Mouse (Mus musculus) lung, postnatal 25 days (tissue): ENCODE data around the gene Ptk7.

Source experiments
- DNase-seq: peaks from one replicate; pipeline ENCODE4 v3.0.0; 2022; ENCODE audit warnings: low spot score

Gene Ptk7

DNA sequence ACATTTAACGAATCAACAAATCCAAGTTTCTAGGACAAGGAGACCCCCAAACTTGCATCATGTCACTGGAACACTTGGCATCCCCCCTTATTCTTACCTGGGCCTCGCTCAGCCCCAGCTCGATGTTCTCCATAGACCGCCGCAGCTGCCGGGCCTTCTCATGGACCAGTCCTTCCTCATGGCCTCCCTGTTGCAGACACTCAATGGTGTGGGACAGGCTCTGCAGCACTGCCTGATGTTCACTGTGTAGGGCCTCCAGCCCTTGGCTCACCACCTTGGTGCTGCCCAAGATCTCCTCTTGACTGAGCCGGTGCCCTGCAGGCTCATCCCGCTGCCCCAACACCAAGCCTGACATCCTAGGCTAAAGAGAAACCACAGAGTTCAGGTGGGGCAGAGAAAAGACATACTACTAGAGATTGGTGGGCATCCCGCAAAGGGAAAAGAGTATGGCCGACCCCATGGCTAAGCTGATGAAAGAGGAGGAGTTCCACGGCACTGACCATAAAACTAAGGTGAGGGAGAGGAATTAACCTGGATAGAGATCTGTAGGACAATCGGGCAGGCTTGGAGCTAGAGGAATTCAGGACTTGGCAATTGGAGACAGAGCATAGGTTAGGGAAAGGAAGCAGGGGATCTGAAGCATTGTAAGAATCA lies 15.0 kb upstream of the Ptk7 start:
- no peak for DNase-seq

DNA sequence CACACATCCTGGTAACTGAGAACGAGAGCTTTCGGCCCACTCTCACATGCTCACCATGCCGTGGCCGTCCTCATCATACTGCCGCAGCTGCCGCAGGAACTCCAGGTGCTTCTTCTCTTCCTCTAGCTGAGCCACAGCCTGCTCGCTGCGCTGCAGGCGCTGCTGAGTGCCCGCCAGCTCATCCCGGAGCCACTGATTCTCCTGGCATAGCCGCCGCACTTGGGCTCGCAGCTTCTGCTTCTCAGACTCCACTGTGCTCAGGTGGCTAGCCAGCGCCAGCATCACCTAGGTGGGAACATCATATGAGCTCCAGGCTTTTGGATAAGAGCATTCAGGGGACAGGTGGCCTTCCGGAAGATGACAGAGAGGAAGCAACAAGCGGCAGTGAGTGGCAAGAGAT lies 12.8 kb upstream of the Ptk7 start:
- DNase-seq, result no peak

GRCm38 (mm10) chr17:46639929-46640328 lies 10.6 kb upstream of the Ptk7 start:
- no peak for DNase-seq

GRCm38 (mm10) chr17:46636831-46637523 lies 7.7 kb upstream of the Ptk7 start:
- DNase-seq, result peak; percentile 76

DNA sequence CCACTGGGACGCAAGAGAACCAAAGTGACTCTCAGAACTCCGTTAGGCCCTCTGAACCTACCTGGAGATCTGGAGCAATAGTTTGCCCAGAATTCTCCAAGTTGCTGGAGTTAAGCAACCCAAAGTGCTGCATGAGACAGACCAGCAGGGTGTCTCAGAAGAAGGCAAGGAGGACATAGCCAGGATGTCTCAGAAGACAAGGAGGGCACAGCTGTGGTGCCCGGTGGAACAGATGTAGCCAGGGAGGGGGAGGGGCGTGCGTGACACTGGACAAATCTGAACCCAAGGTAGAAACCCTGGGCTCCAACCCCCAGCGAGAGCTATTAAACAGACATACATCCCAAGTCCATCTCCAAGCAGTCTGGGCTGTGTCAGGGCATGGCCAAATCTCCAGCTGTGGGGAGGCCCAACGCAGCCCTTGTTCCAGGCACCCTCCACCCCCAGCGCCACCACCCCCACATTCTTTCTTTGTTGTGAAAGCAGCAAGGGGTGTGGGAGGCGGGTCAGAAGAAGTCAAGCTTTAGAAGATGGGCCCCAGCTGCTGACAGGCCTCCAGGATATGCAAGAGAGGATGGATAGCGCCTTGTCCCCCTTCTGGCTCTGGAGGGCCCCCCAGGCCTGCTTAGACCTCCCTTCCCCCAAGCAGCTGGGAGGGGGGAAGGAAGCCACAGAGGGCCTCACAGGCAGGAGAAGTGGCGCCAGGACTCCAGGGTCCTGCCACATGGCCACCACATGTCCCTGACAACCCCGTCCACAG lies 559 bp upstream of the Ptk7 start:
- DNase-seq, result peak; percentile 71

GRCm38 (mm10) chr17:46628471-46628790 lies 873 bp downstream of the Ptk7 start:
- no peak for DNase-seq

DNA sequence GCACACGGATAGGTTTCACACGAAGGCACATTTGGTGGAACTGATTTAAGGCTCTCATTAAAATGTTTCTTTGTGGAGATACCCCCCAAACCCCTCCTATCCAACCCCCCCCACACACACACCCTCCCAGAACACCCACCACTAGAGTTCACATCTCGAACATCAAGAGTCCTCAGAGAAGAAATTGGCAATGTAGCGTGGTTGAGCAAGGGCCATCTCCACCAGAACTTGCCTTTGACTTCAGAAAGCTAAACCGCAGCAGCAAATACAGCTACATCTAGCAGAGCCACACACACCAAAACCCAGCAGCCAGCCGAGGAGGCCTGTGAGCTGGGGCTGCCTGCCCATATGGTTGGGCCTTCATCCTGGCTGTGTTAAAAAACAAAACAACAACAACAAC lies 1.9 kb downstream of the Ptk7 start:
- no peak for DNase-seq

- DNase-seq, result no peak
These were observed 4.7 kb downstream of the Ptk7 start for GRCm38 (mm10) chr17:46624598-46624997.

DNA sequence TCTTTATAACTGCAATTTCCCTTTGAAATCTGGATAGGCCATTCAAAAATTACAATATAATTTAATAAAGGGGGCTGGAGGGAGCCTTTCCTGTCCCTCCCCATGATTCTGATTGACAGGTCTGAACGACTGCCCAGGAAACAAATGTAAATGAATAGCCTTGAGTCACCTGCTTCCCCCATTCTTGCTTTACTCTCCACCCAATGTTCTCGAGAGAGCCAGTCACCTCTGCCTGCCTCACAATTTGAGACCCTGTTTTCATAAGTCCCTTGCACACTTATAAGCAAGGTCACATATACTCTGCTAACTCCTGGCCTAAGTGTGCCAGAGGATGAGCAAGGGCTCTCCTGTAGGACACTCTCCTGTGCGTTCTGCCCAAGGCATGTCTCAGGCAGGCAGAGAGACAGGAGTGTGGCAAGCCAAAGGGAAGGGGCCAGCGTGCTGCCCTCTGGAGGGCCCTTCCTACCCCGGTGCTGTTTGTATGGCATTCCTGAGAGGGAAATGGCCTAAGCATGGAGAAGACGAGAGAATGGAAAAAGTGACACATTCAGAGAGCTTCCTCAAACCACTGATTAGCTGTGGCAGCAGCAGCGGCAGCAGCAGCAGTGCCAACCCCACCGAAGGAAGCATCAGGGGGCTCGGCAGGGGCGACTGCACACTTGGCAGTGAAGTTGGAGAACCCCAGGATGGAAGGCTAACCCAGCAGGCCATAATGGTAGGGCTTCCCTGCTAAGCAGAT lies 5.3 kb downstream of the Ptk7 start:
- DNase-seq, result peak; percentile 48

- no peak for DNase-seq
These were observed 7.0 kb downstream of the Ptk7 start for GRCm38 (mm10) chr17:46622269-46622668.

DNA sequence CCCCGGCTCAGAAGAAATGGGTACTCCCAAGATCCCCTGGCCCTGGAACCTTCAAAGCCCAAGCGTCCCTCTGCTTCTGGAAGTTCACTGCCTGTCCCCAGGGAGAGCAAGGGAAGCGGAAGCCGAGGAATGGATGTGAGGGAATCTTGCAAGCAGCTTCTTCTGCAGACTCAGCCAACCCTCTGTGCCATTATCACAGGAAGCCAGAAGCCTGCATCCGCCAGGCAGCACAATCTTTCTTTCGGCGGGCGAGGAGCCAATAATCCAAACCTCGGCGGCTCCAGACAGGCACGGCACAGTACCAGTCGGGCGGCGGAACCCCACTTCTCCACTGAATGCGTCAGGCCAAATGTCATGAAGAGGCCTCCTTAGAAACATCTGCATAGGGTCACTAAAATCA lies 8.0 kb downstream of the Ptk7 start:
- DNase-seq, result peak; percentile 36

DNA sequence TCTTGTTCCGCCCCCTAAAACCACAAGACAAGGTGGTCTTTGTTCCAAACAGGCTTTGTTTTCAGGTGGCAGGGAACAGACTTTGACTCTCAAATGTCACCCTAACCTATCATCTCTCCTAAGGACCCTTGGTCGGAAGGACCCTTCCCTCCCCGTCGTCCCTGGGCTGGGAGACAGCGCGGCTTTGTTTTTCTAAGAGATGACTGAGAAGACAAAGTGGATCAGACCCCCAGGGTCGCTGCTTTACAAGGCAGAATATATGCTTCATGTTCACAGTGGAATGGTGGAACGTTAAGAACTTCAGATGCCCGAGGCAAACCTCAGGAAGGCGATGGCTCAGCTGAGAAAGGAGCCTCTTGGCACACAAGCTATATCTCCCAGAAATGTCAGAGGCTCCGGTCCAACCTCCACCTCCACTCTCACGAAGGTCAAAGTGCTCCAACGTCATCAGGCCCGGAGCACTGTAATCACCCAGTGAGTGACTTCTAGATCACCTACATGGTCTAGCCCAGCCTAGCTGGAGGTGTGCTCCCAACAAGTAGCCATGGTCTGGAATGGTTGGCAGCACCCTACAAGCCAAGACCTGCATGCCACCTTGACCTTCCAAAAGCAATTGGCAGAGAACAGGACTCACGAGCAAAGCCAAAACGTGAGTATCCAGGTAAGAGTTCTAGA lies 9.5 kb downstream of the Ptk7 start:
- DNase-seq, result no peak

DNA sequence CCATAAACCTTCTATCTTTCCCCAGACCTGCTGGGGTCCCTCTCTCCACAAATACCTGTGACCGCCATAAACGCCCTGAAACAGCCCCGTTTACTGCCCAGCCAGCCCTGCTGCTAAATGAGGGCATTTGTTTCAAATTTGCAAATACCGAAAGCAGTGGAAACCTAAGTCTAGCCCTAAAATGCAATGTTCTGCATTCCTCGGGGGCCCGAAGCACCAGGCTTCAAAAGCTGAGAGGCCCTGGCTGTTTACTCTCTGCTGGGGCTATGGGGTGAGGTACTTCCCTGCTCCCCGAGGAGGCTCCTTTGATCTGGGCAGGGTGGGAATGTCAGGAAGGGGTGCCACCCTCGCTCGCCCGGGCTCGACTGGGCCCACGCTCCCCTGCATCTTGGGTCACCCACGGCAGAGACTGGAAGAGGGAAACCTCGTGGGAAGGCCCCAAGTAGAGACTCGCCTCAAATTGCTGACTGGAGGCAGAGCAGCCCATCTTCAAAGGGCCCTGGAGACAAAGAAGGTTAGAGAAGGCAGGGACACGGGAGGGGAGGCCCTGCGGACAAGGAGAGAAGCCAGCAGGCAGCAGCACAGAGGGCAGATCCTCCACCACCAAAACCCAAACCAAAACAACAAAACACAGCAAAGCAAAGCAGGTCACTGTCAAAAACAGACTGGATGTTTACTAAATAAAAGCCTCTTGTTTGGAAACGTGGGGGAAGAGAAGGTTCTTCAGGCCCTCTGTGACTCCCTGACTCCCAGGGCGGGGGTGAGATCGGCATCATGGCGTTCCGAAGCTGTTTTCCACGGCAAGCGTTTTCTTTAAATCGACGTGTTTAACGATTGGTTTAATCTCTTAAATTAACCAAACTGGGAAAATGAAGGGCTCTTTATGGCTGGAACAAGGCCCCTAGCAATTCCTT lies 10.3 kb downstream of the Ptk7 start:
- no peak for DNase-seq

GRCm38 (mm10) chr17:46618394-46618768 lies 10.9 kb downstream of the Ptk7 start:
- DNase-seq, result no peak

- DNase-seq, result no peak
These were observed 11.5 kb downstream of the Ptk7 start for GRCm38 (mm10) chr17:46617799-46618198.

GRCm38 (mm10) chr17:46613229-46613628 lies 16.1 kb downstream of the Ptk7 start:
- no peak for DNase-seq

DNA sequence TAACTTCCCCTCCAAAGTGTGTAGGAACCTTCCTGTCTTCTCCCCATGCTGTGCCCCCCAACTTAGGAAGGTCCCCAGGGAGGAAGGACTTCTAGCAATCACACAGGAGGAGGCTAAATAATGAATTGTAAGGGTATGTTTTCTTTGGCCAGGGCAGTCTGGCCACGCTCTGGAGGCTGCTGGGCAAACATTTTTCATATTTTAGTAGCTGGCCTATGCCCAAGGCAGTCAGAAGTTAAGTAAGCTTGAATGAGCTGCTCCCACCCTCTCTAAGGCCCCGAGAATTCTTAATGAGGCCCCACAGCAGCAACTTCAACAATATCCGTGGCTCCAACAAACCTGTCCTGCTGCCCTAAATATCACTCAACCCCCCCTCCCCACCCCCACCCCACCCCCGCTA lies 16.5 kb downstream of the Ptk7 start:
- DNase-seq, result no peak

GRCm38 (mm10) chr17:46612189-46612588 lies 17.1 kb downstream of the Ptk7 start:
- no peak for DNase-seq

- DNase-seq, result no peak
These were observed 18.0 kb downstream of the Ptk7 start for GRCm38 (mm10) chr17:46611316-46611715.

DNA sequence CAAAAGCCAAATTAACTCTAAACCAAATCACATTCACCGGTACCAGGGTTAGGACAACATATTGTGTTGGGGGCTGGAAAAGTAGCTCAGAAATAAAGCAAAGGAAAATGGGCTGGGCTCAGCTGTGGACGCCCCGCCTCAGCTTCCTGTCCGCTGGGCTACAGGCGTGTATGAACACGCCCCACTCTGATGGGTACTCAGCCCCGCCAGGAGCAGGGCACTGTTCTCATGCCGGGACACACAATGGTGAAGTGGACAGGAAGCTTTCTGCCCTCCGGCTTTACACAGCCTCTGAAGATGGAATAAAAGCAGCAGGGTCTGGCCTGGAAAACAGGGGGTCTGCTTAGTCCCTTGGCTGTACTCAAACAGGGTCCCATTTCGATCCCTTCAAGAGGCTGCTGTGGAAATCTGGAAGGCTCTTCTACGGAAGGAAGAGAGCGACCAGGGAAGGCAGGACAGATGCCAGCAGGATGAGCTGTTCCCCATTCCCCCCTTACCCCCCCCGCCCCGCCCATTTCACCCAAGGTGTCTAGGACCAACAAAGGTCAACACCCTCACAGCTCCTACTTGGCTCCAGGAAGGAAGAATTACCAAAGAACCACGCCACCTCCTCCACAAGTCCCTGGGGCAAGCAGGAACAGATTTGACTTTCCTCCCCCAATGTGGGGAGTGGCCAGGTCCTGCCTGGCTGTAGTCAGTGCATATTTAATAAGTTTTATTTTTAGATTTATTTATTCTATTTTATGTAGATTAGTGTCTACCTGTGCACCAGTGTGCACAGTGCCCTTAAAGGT lies 19.4 kb downstream of the Ptk7 start:
- DNase-seq, result peak; percentile 74
